Mouse (Mus musculus): ENCODE measurements around the gene Dcaf7. TPM values are rescaled to one million over a fixed set of nuclear protein-coding genes. Genes with fewer than 3 reads are reported as not detected.

Gene Dcaf7
- polyA plus RNA-seq, 1 experiment from 2014 or later: 68.8 TPM

GRCm38 (mm10) chr11:106054600-106054999 is 17.9 kb downstream of the Dcaf7 start:
- H3K4me3 ChIP-seq (ENCODE audit: low read length): no peak overlapping the region
- H3K9ac ChIP-seq (ENCODE audit: low read depth, low read length): no peak overlapping the region
- WGBS: 90% methylated on average over 8 of the region's 8 CpGs
- H3K9me3 ChIP-seq (ENCODE audit: control insufficient read depth, low read length): no peaks in the 10 kb centered on the region
- H3K27ac ChIP-seq (ENCODE audit: low read depth, low read length): no peak overlapping the region
- ATAC-seq (ENCODE audit: low FRiP score, low TSS enrichment): no peak
- no peaks in the 10 kb centered on the region for H3K27me3 ChIP-seq (ENCODE audit: control insufficient read depth, insufficient read depth, low read length)
- peaks cover 90% of the 10 kb centered on the region for H3K36me3 ChIP-seq (ENCODE audit: control insufficient read depth, insufficient read depth, low read length)
- no peak overlapping the region for H3K4me2 ChIP-seq (replicated peaks; ENCODE audit: low read depth, low read length)
- no peaks in the 10 kb centered on the region for H3K4me1 ChIP-seq (ENCODE audit: control insufficient read depth, insufficient read depth, low read length)

DNA sequence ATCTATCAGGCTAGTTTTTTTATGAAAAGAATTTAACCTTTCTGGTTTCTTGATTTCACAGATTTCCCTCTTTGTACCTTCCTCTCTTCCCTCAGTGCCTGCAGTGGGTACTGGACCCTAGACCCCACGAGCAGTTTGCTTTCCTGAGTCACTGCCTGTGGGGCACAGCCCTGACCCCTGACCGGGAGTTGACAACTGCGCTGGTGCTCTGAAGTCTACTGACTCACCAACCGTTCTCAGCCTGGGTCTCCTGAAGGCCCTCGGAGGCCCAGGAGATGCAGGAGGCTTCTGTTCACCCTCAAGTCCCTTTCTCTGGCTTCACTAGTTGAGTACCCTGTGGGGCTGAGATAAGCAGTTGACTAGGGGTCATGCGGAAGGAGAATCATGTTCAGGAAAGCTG is 18.7 kb downstream of the Dcaf7 start:
- Histone ChIP-seq H3K4me3 (ENCODE audit: low read length) (no peak overlapping the region), H3K4me2 (replicated peaks; ENCODE audit: low read depth, low read length) (no peak overlapping the region), H3K36me3 (ENCODE audit: control insufficient read depth, insufficient read depth, low read length) (peaks cover 91% of the 10 kb centered on the region), H3K4me1 (ENCODE audit: control insufficient read depth, insufficient read depth, low read length) (no peaks in the 10 kb centered on the region), H3K27me3 (ENCODE audit: control insufficient read depth, insufficient read depth, low read length) (no peaks in the 10 kb centered on the region), H3K9me3 (ENCODE audit: control insufficient read depth, low read length) (no peaks in the 10 kb centered on the region), H3K27ac (ENCODE audit: low read depth, low read length) (no peak overlapping the region), H3K9ac (ENCODE audit: low read depth, low read length) (no peak overlapping the region)
- WGBS: 90% methylated on average over 6 of the region's 6 CpGs
- no peak for ATAC-seq (ENCODE audit: low FRiP score, low TSS enrichment)

DNA sequence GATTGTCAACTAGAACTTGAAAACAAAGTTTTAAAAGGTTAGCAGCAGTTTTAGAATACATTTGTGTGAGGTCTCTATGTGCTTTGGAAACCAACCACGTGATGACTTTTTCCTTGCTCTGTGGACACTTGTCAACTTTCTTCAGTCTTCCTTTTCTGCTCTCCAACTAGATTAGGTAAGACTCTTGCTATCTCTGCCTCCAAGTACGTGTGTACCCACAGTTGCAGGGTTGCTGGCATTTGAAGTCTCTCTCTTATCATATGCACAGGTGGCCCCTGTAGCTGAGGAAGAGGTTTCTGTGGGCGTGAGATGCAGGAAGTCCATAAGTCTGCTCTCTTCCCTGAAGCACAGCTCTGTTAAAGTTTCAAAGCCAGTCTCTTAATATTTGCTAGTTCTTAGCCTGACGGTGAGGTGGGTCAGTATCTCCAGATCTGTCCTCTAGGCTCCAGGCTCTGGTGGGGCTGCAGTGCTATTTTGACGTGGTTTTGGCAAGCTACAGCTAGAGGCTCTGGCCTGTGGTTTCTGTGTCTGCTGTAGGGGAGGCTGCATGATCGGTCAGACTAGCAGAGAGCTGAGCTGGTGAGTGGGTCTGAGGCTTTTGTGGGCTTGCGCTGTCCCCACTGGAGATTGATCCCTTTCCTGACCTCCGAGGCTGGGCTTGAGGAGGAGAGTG is 20.3 kb downstream of the Dcaf7 start:
- H3K4me2 ChIP-seq (replicated peaks; ENCODE audit: low read depth, low read length): no peak overlapping the region
- no peak overlapping the region for H3K9ac ChIP-seq (ENCODE audit: low read depth, low read length)
- peaks cover 76% of the 10 kb centered on the region for H3K36me3 ChIP-seq (ENCODE audit: control insufficient read depth, insufficient read depth, low read length)
- no peaks in the 10 kb centered on the region for H3K4me1 ChIP-seq (ENCODE audit: control insufficient read depth, insufficient read depth, low read length)
- H3K4me3 ChIP-seq (ENCODE audit: low read length): no peak overlapping the region
- no peak for ATAC-seq (ENCODE audit: low FRiP score, low TSS enrichment)
- 94% methylated on average over 8 of the region's 8 CpGs for WGBS
- no peaks in the 10 kb centered on the region for H3K9me3 ChIP-seq (ENCODE audit: control insufficient read depth, low read length)
- H3K27ac ChIP-seq (ENCODE audit: low read depth, low read length): no peak overlapping the region
- no peaks in the 10 kb centered on the region for H3K27me3 ChIP-seq (ENCODE audit: control insufficient read depth, insufficient read depth, low read length)

DNA sequence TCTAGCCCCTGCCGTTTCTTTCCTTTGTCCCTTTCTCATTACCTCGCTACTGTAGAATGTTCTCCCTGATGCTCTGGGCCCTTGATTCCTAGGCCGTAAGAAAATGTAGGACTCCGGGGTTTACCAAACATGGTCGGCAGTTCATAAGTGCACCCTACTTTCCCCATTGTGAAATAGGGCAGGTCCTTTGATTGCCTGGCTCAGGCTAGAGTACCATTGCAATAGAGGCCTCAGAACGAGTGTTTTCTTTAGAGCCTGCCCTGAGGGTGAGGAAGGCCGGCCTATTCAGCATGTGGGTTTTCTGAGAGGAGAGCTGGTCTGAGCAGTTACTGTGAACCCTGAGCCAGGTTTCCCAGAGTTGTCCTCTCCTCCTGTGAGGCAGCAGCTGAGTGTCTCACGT is 21.3 kb downstream of the Dcaf7 start:
- Histone ChIP-seq H3K4me2 (replicated peaks; ENCODE audit: low read depth, low read length) (no peak overlapping the region), H3K4me3 (ENCODE audit: low read length) (no peak overlapping the region), H3K9me3 (ENCODE audit: control insufficient read depth, low read length) (no peaks in the 10 kb centered on the region), H3K4me1 (ENCODE audit: control insufficient read depth, insufficient read depth, low read length) (no peaks in the 10 kb centered on the region), H3K27ac (ENCODE audit: low read depth, low read length) (no peak overlapping the region), H3K27me3 (ENCODE audit: control insufficient read depth, insufficient read depth, low read length) (no peaks in the 10 kb centered on the region), H3K9ac (ENCODE audit: low read depth, low read length) (no peak overlapping the region), H3K36me3 (ENCODE audit: control insufficient read depth, insufficient read depth, low read length) (peaks cover 65% of the 10 kb centered on the region)
- WGBS: 84% methylated on average over 8 of the region's 8 CpGs
- no peak for ATAC-seq (ENCODE audit: low FRiP score, low TSS enrichment)

GRCm38 (mm10) chr11:106060549-106060948 is 23.9 kb downstream of the Dcaf7 start:
- no peak overlapping the region for H3K9ac ChIP-seq (ENCODE audit: low read depth, low read length)
- peaks cover 40% of the 10 kb centered on the region for H3K36me3 ChIP-seq (ENCODE audit: control insufficient read depth, insufficient read depth, low read length)
- no peak overlapping the region for H3K4me2 ChIP-seq (replicated peaks; ENCODE audit: low read depth, low read length)
- H3K9me3 ChIP-seq (ENCODE audit: control insufficient read depth, low read length): no peaks in the 10 kb centered on the region
- 89% methylated on average over 1 of the region's 1 CpGs for WGBS
- ATAC-seq (ENCODE audit: low FRiP score, low TSS enrichment): no peak
- H3K4me3 ChIP-seq (ENCODE audit: low read length): no peak overlapping the region
- no peak overlapping the region for H3K27ac ChIP-seq (ENCODE audit: low read depth, low read length)
- H3K27me3 ChIP-seq (ENCODE audit: control insufficient read depth, insufficient read depth, low read length): no peaks in the 10 kb centered on the region
- H3K4me1 ChIP-seq (ENCODE audit: control insufficient read depth, insufficient read depth, low read length): no peaks in the 10 kb centered on the region

GRCm38 (mm10) chr11:106061311-106061710 is 24.6 kb downstream of the Dcaf7 start:
- no peaks in the 10 kb centered on the region for H3K4me1 ChIP-seq (ENCODE audit: control insufficient read depth, insufficient read depth, low read length)
- H3K27me3 ChIP-seq (ENCODE audit: control insufficient read depth, insufficient read depth, low read length): no peaks in the 10 kb centered on the region
- WGBS: 79% methylated on average over 1 of the region's 1 CpGs
- H3K4me2 ChIP-seq (replicated peaks; ENCODE audit: low read depth, low read length): no peak overlapping the region
- no peak overlapping the region for H3K4me3 ChIP-seq (ENCODE audit: low read length)
- H3K9ac ChIP-seq (ENCODE audit: low read depth, low read length): no peak overlapping the region
- peaks cover 33% of the 10 kb centered on the region for H3K36me3 ChIP-seq (ENCODE audit: control insufficient read depth, insufficient read depth, low read length)
- H3K27ac ChIP-seq (ENCODE audit: low read depth, low read length): no peak overlapping the region
- ATAC-seq (ENCODE audit: low FRiP score, low TSS enrichment): no peak
- H3K9me3 ChIP-seq (ENCODE audit: control insufficient read depth, low read length): no peaks in the 10 kb centered on the region

- H3K27ac ChIP-seq (ENCODE audit: low read depth, low read length): no peak overlapping the region
- H3K4me1 ChIP-seq (ENCODE audit: control insufficient read depth, insufficient read depth, low read length): 0 out of 2 replicates have a peak, but pooled peaks cover 6% of the 10 kb centered on the region
- ATAC-seq (ENCODE audit: low FRiP score, low TSS enrichment): no peak
- WGBS: 82% methylated on average over 5 of the region's 5 CpGs
- H3K9me3 ChIP-seq (ENCODE audit: control insufficient read depth, low read length): no peaks in the 10 kb centered on the region
- H3K27me3 ChIP-seq (ENCODE audit: control insufficient read depth, insufficient read depth, low read length): no peaks in the 10 kb centered on the region
- H3K4me3 ChIP-seq (ENCODE audit: low read length): no peak overlapping the region
- H3K36me3 ChIP-seq (ENCODE audit: control insufficient read depth, insufficient read depth, low read length): peaks cover 8% of the 10 kb centered on the region; the same call in 1 of the 2 replicates
- H3K4me2 ChIP-seq (replicated peaks; ENCODE audit: low read depth, low read length): no peak overlapping the region
- no peak overlapping the region for H3K9ac ChIP-seq (ENCODE audit: low read depth, low read length)
Measured at GRCm38 (mm10) chr11:106063756-106064155, 27.1 kb downstream of the Dcaf7 start.

- 44% methylated on average over 18 of the region's 18 CpGs for WGBS
- no peak for ATAC-seq (ENCODE audit: low FRiP score, low TSS enrichment)
- Histone ChIP-seq H3K9ac (ENCODE audit: low read depth, low read length) (peak overlapping the region; percentile 34; the same call in 1 of the 2 replicates), H3K4me2 (replicated peaks; ENCODE audit: low read depth, low read length) (peak overlapping the region; percentile 90), H3K4me3 (ENCODE audit: low read length) (peak overlapping the region; percentile 91), H3K9me3 (ENCODE audit: control insufficient read depth, low read length) (no peaks in the 10 kb centered on the region), H3K27ac (ENCODE audit: low read depth, low read length) (peak overlapping the region; percentile 42; the same call in 1 of the 2 replicates), H3K4me1 (ENCODE audit: control insufficient read depth, insufficient read depth, low read length) (0 out of 2 replicates have a peak, but pooled peaks cover 6% of the 10 kb centered on the region), H3K36me3 (ENCODE audit: control insufficient read depth, insufficient read depth, low read length) (peaks cover 5% of the 10 kb centered on the region; the same call in 1 of the 2 replicates), H3K27me3 (ENCODE audit: control insufficient read depth, insufficient read depth, low read length) (no peaks in the 10 kb centered on the region)
Measured at GRCm38 (mm10) chr11:106065073-106065922, 28.6 kb downstream of the Dcaf7 start.

Data from kidney, embryonic 14.5 days (tissue).